Mouse (Mus musculus): ENCODE results near the gene Bpifb1. TPM values are rescaled to one million over a fixed set of nuclear protein-coding genes. Genes with fewer than 3 reads are reported as not detected.

The Bpifb1 gene
- polyA plus RNA-seq (2012; rRNA removed) = not detected in 2 replicates

- WGBS = 86% methylated on average over 11 of the region's 11 CpGs
- DNase-seq (ENCODE audit: low read depth in 1 of 2, low spot score in 2 of 2) = no peak
- Histone ChIP-seq H3K27ac (ENCODE audit: insufficient read depth, low read length) (no peak within 1 kb of the TSS), H3K36me3 (ENCODE audit: control insufficient read depth, insufficient read depth, low read length) (no peaks in the 10 kb centered on the region), H3K4me3 (ENCODE audit: extremely low read depth, insufficient read depth, insufficient read length) (no peak within 1 kb of the TSS), H3K27me3 (ENCODE audit: control insufficient read depth, insufficient read depth, low read length) (no peaks in the 10 kb centered on the region), H3K4me1 (ENCODE audit: control insufficient read depth, insufficient read depth, insufficient read length) (no peaks in the 10 kb centered on the region)
- TF ChIP-seq POLR2A (IDR thresholded peaks at IDR 0.05; ENCODE audit: low read depth, low read length) (no peak), CTCF (IDR thresholded peaks at IDR 0.05; ENCODE audit: extremely low read depth, insufficient read depth, insufficient read length, insufficient replicate concordance) (no peak)
These were observed at the start of gene Bpifb1 for GRCm38 (mm10) chr2:154190546-154191258. TSS of gene Bpifb1 (plus strand) at chr2:154190818.

- no peak within 1 kb of the TSS for H3K27ac ChIP-seq (ENCODE audit: insufficient read depth, low read length)
- no peaks in the 10 kb centered on the region for H3K4me1 ChIP-seq (ENCODE audit: control insufficient read depth, insufficient read depth, insufficient read length)
- H3K4me3 ChIP-seq (ENCODE audit: extremely low read depth, insufficient read depth, insufficient read length) = no peak within 1 kb of the TSS
- no peak for TF ChIP-seq CTCF (IDR thresholded peaks at IDR 0.05; ENCODE audit: extremely low read depth, insufficient read depth, insufficient read length, insufficient replicate concordance)
- no peak for TF ChIP-seq POLR2A (IDR thresholded peaks at IDR 0.05; ENCODE audit: low read depth, low read length)
- 83% methylated on average over 4 of the region's 4 CpGs for WGBS
- no peaks in the 10 kb centered on the region for H3K36me3 ChIP-seq (ENCODE audit: control insufficient read depth, insufficient read depth, low read length)
- no peak for DNase-seq (ENCODE audit: low read depth in 1 of 2, low spot score in 2 of 2)
- no peaks in the 10 kb centered on the region for H3K27me3 ChIP-seq (ENCODE audit: control insufficient read depth, insufficient read depth, low read length)
These were observed 48.0 kb upstream of the Bpifb1 start, which contains the start of gene Bpifa1 for GRCm38 (mm10) chr2:154142580-154142979. TSS of gene Bpifa1 (plus strand) at chr2:154142880.

- WGBS = 76% methylated on average over 3 of the region's 3 CpGs
- no peak overlapping the region for H3K27ac ChIP-seq (ENCODE audit: insufficient read depth, low read length)
These were observed 46.9 kb upstream of the Bpifb1 start for GRCm38 (mm10) chr2:154143735-154144134.

GRCm38 (mm10) chr2:154147496-154147895 is 43.1 kb upstream of the Bpifb1 start:
- Histone ChIP-seq H3K4me3 (ENCODE audit: extremely low read depth, insufficient read depth, insufficient read length) (no peak overlapping the region), H3K27me3 (ENCODE audit: control insufficient read depth, insufficient read depth, low read length) (no peaks in the 10 kb centered on the region), H3K4me1 (ENCODE audit: control insufficient read depth, insufficient read depth, insufficient read length) (no peaks in the 10 kb centered on the region), H3K27ac (ENCODE audit: insufficient read depth, low read length) (no peak overlapping the region), H3K36me3 (ENCODE audit: control insufficient read depth, insufficient read depth, low read length) (no peaks in the 10 kb centered on the region)
- WGBS = 81% methylated on average over 4 of the region's 4 CpGs
- DNase-seq (ENCODE audit: low read depth in 1 of 2, low spot score in 2 of 2) = no peak
- TF ChIP-seq CTCF (IDR thresholded peaks at IDR 0.05; ENCODE audit: extremely low read depth, insufficient read depth, insufficient read length, insufficient replicate concordance) (no peak), POLR2A (IDR thresholded peaks at IDR 0.05; ENCODE audit: low read depth, low read length) (no peak)

More at GRCm38 (mm10) chr2:154143735-154144134, 46.9 kb upstream of the Bpifb1 start:
- Histone ChIP-seq H3K4me3 (ENCODE audit: extremely low read depth, insufficient read depth, insufficient read length) (no peak overlapping the region), H3K4me1 (ENCODE audit: control insufficient read depth, insufficient read depth, insufficient read length) (no peaks in the 10 kb centered on the region), H3K36me3 (ENCODE audit: control insufficient read depth, insufficient read depth, low read length) (no peaks in the 10 kb centered on the region), H3K27me3 (ENCODE audit: control insufficient read depth, insufficient read depth, low read length) (no peaks in the 10 kb centered on the region)
- no peak for DNase-seq (ENCODE audit: low read depth in 1 of 2, low spot score in 2 of 2)
- TF ChIP-seq CTCF (IDR thresholded peaks at IDR 0.05; ENCODE audit: extremely low read depth, insufficient read depth, insufficient read length, insufficient replicate concordance) (no peak), POLR2A (IDR thresholded peaks at IDR 0.05; ENCODE audit: low read depth, low read length) (no peak)

- TF ChIP-seq POLR2A (IDR thresholded peaks at IDR 0.05; ENCODE audit: low read depth, low read length) = no peak
- peak; percentile 13; the same call in 1 of the 2 replicates for TF ChIP-seq CTCF (IDR thresholded peaks at IDR 0.05; ENCODE audit: extremely low read depth, insufficient read depth, insufficient read length, insufficient replicate concordance)
- Histone ChIP-seq H3K36me3 (ENCODE audit: control insufficient read depth, insufficient read depth, low read length) (no peaks in the 10 kb centered on the region), H3K27me3 (ENCODE audit: control insufficient read depth, insufficient read depth, low read length) (no peaks in the 10 kb centered on the region; the same call in 1 of the 2 replicates), H3K4me3 (ENCODE audit: extremely low read depth, insufficient read depth, insufficient read length) (no peak overlapping the region), H3K27ac (ENCODE audit: insufficient read depth, low read length) (no peak overlapping the region), H3K4me1 (ENCODE audit: control insufficient read depth, insufficient read depth, insufficient read length) (no peaks in the 10 kb centered on the region)
- WGBS = 40% methylated on average over 3 of the region's 3 CpGs
- no peak for DNase-seq (ENCODE audit: low read depth in 1 of 2, low spot score in 2 of 2)
These were observed 32.2 kb upstream of the Bpifb1 start for GRCm38 (mm10) chr2:154158433-154158832.

GRCm38 (mm10) chr2:154162307-154162706 is 28.3 kb upstream of the Bpifb1 start, which contains the start of gene Bpifa5:
TSS of gene Bpifa5 (plus strand) at chr2:154162607.
- H3K4me1 ChIP-seq (ENCODE audit: control insufficient read depth, insufficient read depth, insufficient read length) = no peaks in the 10 kb centered on the region
- H3K4me3 ChIP-seq (ENCODE audit: extremely low read depth, insufficient read depth, insufficient read length) = no peak within 1 kb of the TSS
- no peak within 1 kb of the TSS for H3K27ac ChIP-seq (ENCODE audit: insufficient read depth, low read length)
- no peak for DNase-seq (ENCODE audit: low read depth in 1 of 2, low spot score in 2 of 2)
- no peaks in the 10 kb centered on the region for H3K36me3 ChIP-seq (ENCODE audit: control insufficient read depth, insufficient read depth, low read length)
- TF ChIP-seq POLR2A (IDR thresholded peaks at IDR 0.05; ENCODE audit: low read depth, low read length) (no peak), CTCF (IDR thresholded peaks at IDR 0.05; ENCODE audit: extremely low read depth, insufficient read depth, insufficient read length, insufficient replicate concordance) (no peak)
- WGBS = 77% methylated on average over 8 of the region's 8 CpGs
- no peaks in the 10 kb centered on the region; the same call in 1 of the 2 replicates for H3K27me3 ChIP-seq (ENCODE audit: control insufficient read depth, insufficient read depth, low read length)

- Histone ChIP-seq H3K27ac (ENCODE audit: insufficient read depth, low read length) (no peak overlapping the region), H3K4me3 (ENCODE audit: extremely low read depth, insufficient read depth, insufficient read length) (no peak overlapping the region), H3K36me3 (ENCODE audit: control insufficient read depth, insufficient read depth, low read length) (no peaks in the 10 kb centered on the region), H3K27me3 (ENCODE audit: control insufficient read depth, insufficient read depth, low read length) (no peaks in the 10 kb centered on the region; the same call in 1 of the 2 replicates), H3K4me1 (ENCODE audit: control insufficient read depth, insufficient read depth, insufficient read length) (no peaks in the 10 kb centered on the region)
- TF ChIP-seq POLR2A (IDR thresholded peaks at IDR 0.05; ENCODE audit: low read depth, low read length) (no peak), CTCF (IDR thresholded peaks at IDR 0.05; ENCODE audit: extremely low read depth, insufficient read depth, insufficient read length, insufficient replicate concordance) (no peak)
- no peak for DNase-seq (ENCODE audit: low read depth in 1 of 2, low spot score in 2 of 2)
- WGBS = 88% methylated on average over 5 of the region's 5 CpGs
These were observed 27.3 kb upstream of the Bpifb1 start for GRCm38 (mm10) chr2:154163306-154163705.

All from spleen, adult 2 months (tissue).